Mouse (Mus musculus) heart, embryonic 16.5 days (tissue): Measurements from ENCODE around the gene Rrad. TPM values are rescaled to one million over a fixed set of nuclear protein-coding genes. Genes with fewer than 3 reads are reported as not detected.

ENCODE experiments used
- ATAC-seq: fragments of 200-750 bp; cut with Nextera tagmentation; replicated peaks from 2 replicates; pipeline ENCODE4 v1.8.0; 2017; ENCODE audit warnings: moderate number of reproducible peaks; ENCODE audit not compliant: insufficient read depth, low FRiP score; ENCODE audit errors: extremely low read depth
- H3K27ac ChIP-seq: fragments of 300-500 bp; sonication (generic); 2 replicates; pipeline ENCODE4 v1.5.1; 2014; ENCODE audit warnings: mild to moderate bottlenecking, low read length, control low read depth, moderate library complexity
- H3K27me3 ChIP-seq: fragments of 300-500 bp; sonication (generic); 2 replicates; pipeline ENCODE4 v1.6.1; 2014; ENCODE audit warnings: low read length, mixed read lengths; ENCODE audit not compliant: control insufficient read depth, insufficient read depth
- H3K36me3 ChIP-seq: fragments of 300-500 bp; sonication (generic); 2 replicates; pipeline ENCODE4 v1.6.1; 2014; ENCODE audit not compliant: control insufficient read depth, insufficient read depth
- H3K4me1 ChIP-seq: fragments of 300-500 bp; sonication (generic); 2 replicates; pipeline ENCODE4 v1.6.1; 2014; ENCODE audit warnings: low read length, mixed read lengths; ENCODE audit not compliant: control insufficient read depth, insufficient read depth
- H3K4me2 ChIP-seq: fragments of 300-500 bp; sonication (generic); 2 replicates; pipeline ENCODE4 v1.6.1; 2014; ENCODE audit warnings: low read depth, mild to moderate bottlenecking, control low read depth, low read length
- H3K4me3 ChIP-seq: fragments of 300-500 bp; sonication (generic); 2 replicates; pipeline ENCODE4 v1.5.1; 2014; ENCODE audit warnings: mild to moderate bottlenecking, control low read depth, low read length
- H3K9ac ChIP-seq: fragments of 300-500 bp; sonication (generic); 2 replicates; pipeline ENCODE4 v1.6.1; 2014; ENCODE audit warnings: low read length, control low read depth
- H3K9me3 ChIP-seq: fragments of 300-500 bp; sonication (generic); replicated peaks from 2 replicates; pipeline ENCODE4 v1.6.1; 2016; ENCODE audit warnings: low read length; ENCODE audit not compliant: control insufficient read depth
- WGBS: fragments of 180-500 bp; shearing (Covaris S2); extraction: QIAGEN DNeasy Blood & Tissue Kit; methylation state at CpG from one replicate; pipeline ENCODE4 v1.1.7; 2014; 5-methylcytosine and 5-hydroxymethylcytosine counted together
- polyA plus RNA-seq: library from polyadenylated mRNA; unstranded; fragments of >200 nt; fragmentation: Nextera tagmentation; extraction: Ambion mirVana; gene quantifications from 2 replicates; pipeline ENCODE4 v1.2.1, GENCODE M21; 2015

Gene Rrad
- polyA plus RNA-seq, 1 experiment from 2014 or later: 289 TPM

- H3K4me2 ChIP-seq: peak overlapping the region; percentile 37; the same call in 1 of the 2 replicates
- peak; percentile 16 for ATAC-seq
Measured at GRCm38 (mm10) chr8:104606329-104606728, 24.8 kb downstream of the Rrad start.

DNA sequence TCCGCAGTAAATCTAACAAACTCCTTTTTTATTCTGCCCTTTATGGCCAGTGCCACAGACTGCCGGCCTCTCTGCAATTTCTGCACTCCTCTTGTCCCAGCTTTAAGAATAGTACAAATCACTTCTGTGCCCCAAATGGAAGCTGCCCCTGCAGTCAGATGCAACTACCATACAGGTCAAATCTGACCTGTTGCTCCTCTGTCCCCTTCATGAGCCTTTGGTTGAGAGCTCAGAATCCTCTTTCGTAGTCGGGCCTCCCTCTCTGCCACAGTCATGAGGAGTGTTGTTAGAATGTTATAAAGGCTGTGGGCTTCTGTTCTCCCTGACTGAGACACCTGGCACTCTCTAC is 27.9 kb downstream of the Rrad start:
- Histone ChIP-seq H3K4me2 (peak overlapping the region; percentile 34; the same call in 1 of the 2 replicates), H3K27ac (peak overlapping the region; percentile 87), H3K9ac (peak overlapping the region; percentile 42), H3K4me1 (peaks cover 52% of the 10 kb centered on the region), H3K4me3 (no peak overlapping the region), H3K9me3 (no peaks in the 10 kb centered on the region), H3K27me3 (no peaks in the 10 kb centered on the region), H3K36me3 (no peaks in the 10 kb centered on the region)
- no peak for ATAC-seq
- WGBS: 29% methylated on average over 4 of the region's 4 CpGs

More at GRCm38 (mm10) chr8:104606329-104606728, 24.8 kb downstream of the Rrad start:
- 14% methylated on average over 6 of the region's 6 CpGs for WGBS
- Histone ChIP-seq H3K36me3 (no peaks in the 10 kb centered on the region), H3K27me3 (no peaks in the 10 kb centered on the region), H3K4me1 (peaks cover 68% of the 10 kb centered on the region), H3K9ac (peak overlapping the region; percentile 64), H3K4me3 (no peak overlapping the region), H3K27ac (peak overlapping the region; percentile 99), H3K9me3 (no peaks in the 10 kb centered on the region)

DNA sequence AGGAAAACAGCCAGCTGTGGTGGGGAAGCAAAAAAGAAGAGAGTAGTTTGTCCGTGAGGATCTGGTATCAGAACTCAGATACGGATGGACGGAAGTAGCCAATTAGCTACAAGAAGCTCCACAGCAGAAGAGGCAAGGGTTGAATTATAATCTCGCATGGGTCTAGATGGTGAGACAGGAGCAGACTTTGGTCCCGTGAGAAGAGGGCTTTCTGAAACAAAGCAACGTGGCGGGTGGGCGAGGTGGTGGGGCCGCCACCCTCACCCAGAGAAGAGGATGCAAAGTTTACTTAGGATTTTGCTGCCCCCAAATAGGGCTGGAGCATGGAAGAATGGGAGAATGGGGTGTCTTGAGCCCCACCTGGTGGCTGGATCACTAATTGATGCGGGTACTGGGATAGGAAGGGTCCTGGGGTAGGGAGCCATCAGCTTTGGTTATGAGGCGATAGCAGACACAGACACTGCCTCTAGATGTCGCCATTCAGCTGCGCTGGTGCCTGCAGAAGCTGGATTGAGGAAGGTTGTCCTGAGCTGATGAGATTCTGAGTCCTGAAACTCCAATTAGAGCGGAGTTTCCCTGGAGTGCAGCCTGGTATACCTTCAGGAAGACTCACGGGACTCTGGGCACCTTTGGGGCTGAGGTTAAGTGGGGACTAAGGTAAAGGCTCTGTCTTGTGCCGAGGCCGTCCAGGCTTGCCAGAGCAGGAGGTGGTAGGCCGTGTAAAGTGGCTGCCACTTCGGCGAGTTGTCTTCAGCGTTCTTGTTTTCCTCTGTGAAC is 28.5 kb downstream of the Rrad start:
- ATAC-seq: peak; percentile 83
- peak overlapping the region; percentile 45 for H3K4me3 ChIP-seq
- H3K9me3 ChIP-seq: no peaks in the 10 kb centered on the region
- H3K4me1 ChIP-seq: peaks cover 48% of the 10 kb centered on the region
- peak overlapping the region; percentile 73 for H3K4me2 ChIP-seq
- no peaks in the 10 kb centered on the region for H3K36me3 ChIP-seq
- H3K27me3 ChIP-seq: no peaks in the 10 kb centered on the region
- WGBS: 15% methylated on average over 21 of the region's 21 CpGs
- H3K27ac ChIP-seq: peak overlapping the region; percentile 87
- H3K9ac ChIP-seq: peak overlapping the region; percentile 65

DNA sequence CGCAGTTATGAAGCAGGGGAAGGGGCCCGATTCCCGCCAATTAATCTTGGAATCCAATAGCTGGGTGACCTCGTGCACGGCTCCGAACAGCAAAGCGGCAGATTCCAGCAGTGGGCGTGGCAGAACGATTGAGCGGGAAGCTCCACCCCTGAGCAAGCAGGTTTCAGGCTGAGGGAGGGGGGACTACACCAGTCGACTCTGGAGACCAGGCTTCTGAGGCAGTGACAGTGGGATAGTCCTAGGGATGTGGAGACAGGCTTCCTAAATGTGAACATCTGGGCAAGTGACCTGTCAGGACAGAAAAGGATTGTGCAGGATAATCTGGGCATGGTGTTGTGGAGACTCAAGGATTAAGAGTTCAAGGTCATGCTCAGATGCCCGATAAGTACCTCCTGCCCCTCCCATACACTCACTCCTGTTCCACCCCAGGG is 29.2 kb downstream of the Rrad start:
- no peaks in the 10 kb centered on the region for H3K36me3 ChIP-seq
- H3K9me3 ChIP-seq: no peaks in the 10 kb centered on the region
- peak overlapping the region; percentile 65 for H3K9ac ChIP-seq
- H3K27me3 ChIP-seq: no peaks in the 10 kb centered on the region
- WGBS: under 1% methylated on average over 12 of the region's 12 CpGs
- 0 out of 2 replicates have a peak, but pooled peaks have one; percentile 12 for ATAC-seq
- peaks cover 41% of the 10 kb centered on the region for H3K4me1 ChIP-seq
- H3K4me2 ChIP-seq: peak overlapping the region; percentile 73
- H3K4me3 ChIP-seq: peak overlapping the region; percentile 45
- peak overlapping the region; percentile 57 for H3K27ac ChIP-seq

DNA sequence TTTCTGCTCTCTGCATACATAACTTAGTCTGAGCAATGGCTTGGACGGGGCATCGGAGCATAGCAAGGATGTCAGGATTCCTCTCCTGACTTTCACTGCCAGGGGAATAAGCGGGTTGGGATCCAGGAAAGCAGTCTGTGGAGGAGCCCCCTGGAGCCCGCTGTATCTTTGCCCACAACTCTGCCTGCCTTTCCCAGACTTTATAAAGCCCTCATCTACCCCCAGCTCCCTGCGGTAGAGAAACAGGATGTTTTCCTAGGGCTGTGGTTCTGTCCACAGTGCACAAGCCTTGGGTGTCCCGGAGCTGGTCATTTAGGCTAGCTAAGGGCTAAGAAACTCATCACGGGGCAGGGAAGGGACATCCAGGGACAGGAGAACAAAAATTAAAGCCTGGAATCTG is 29.7 kb downstream of the Rrad start:
- WGBS: 33% methylated on average over 7 of the region's 7 CpGs
- H3K4me3 ChIP-seq: 0 out of 2 replicates have a peak overlapping the region, but pooled peaks have one; percentile 45
- no peak for ATAC-seq
- H3K36me3 ChIP-seq: no peaks in the 10 kb centered on the region
- H3K4me2 ChIP-seq: peak overlapping the region; percentile 73
- no peak overlapping the region for H3K27ac ChIP-seq
- H3K9me3 ChIP-seq: no peaks in the 10 kb centered on the region
- H3K4me1 ChIP-seq: peaks cover 36% of the 10 kb centered on the region
- H3K9ac ChIP-seq: peak overlapping the region; percentile 33; the same call in 1 of the 2 replicates
- H3K27me3 ChIP-seq: no peaks in the 10 kb centered on the region

DNA sequence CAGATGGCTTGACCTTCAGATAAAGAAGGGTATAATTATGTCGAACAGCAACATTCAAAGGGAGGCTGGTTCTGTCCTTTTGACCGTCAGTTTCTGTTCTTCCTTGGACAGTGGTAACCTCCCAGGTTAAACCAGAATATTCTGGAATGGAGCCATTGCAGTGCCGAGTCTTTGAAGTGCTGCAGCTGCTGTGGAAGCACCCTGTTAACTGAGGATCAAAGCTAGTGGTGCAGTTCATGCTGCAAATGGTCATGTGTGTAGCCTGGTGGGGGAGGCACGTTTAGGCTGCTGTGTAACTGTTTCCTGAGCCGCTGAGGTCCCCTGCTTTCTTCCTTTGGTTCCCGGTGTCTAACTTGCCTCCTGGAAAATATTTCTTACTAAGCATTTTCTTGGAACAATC is 32.6 kb downstream of the Rrad start:
- WGBS: 39% methylated on average over 6 of the region's 6 CpGs
- Histone ChIP-seq H3K9ac (no peak overlapping the region), H3K27me3 (no peaks in the 10 kb centered on the region), H3K4me1 (peaks cover 20% of the 10 kb centered on the region), H3K27ac (no peak overlapping the region), H3K9me3 (no peaks in the 10 kb centered on the region), H3K4me2 (no peak overlapping the region), H3K4me3 (no peak overlapping the region), H3K36me3 (peaks cover 11% of the 10 kb centered on the region; the same call in 1 of the 2 replicates)
- ATAC-seq: no peak

DNA sequence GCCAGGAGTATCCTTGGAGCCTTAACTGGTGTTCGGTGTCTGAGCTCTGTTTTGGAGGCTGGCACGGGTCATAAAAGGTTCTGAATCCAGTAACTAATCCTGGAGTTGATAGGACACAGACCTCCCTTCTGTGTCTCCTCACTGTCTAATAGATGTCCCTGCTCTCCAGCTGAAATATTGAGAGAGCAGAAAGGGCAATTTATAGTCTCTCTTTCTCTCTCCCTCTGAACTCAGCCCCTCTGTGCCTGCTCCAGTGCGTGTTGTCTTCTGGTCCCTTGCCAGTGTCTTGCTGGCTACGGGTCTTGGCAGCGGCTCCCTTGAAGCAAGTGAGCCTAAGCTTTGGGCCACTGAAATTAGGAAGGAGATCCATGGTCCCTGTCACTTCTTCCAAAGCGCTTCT is 33.5 kb downstream of the Rrad start:
- H3K4me2 ChIP-seq: no peak overlapping the region
- no peaks in the 10 kb centered on the region for H3K27me3 ChIP-seq
- 67% methylated on average over 6 of the region's 6 CpGs for WGBS
- no peak overlapping the region for H3K27ac ChIP-seq
- H3K4me3 ChIP-seq: no peak overlapping the region
- no peaks in the 10 kb centered on the region for H3K9me3 ChIP-seq
- ATAC-seq: no peak
- H3K36me3 ChIP-seq: peaks cover 11% of the 10 kb centered on the region; the same call in 1 of the 2 replicates
- no peak overlapping the region for H3K9ac ChIP-seq
- peaks cover 14% of the 10 kb centered on the region for H3K4me1 ChIP-seq

- Histone ChIP-seq H3K4me2 (no peak overlapping the region), H3K27me3 (no peaks in the 10 kb centered on the region), H3K36me3 (peaks cover 11% of the 10 kb centered on the region; the same call in 1 of the 2 replicates), H3K4me3 (no peak overlapping the region), H3K27ac (no peak overlapping the region), H3K4me1 (peaks cover 12% of the 10 kb centered on the region), H3K9ac (no peak overlapping the region), H3K9me3 (no peaks in the 10 kb centered on the region)
- 76% methylated on average over 21 of the region's 21 CpGs for WGBS
- ATAC-seq: no peak
Measured at GRCm38 (mm10) chr8:104595773-104596536, 35.2 kb downstream of the Rrad start.
